Mouse (Mus musculus) midbrain, embryonic 14.5 days (tissue): ENCODE measurements around the gene Pagr1b. TPM values are rescaled to one million over a fixed set of nuclear protein-coding genes. Genes with fewer than 3 reads are reported as not detected.

ENCODE experiments used
- ATAC-seq: fragments of 200-750 bp; cut with Nextera tagmentation; 2 replicates; pipeline ENCODE4 v1.8.0; 2017; ENCODE audit warnings: moderate number of reproducible peaks, moderate library complexity; ENCODE audit not compliant: low FRiP score, low TSS enrichment
- DNase-seq: peaks from one replicate; pipeline ENCODE4 v3.0.0-alpha.2; 2015
- H3K27ac ChIP-seq: fragments of 300-500 bp; sonication (generic); replicated peaks from 2 replicates; pipeline ENCODE4 v1.5.1; 2014; ENCODE audit warnings: mild to moderate bottlenecking, low read depth, low read length, moderate library complexity
- H3K27me3 ChIP-seq: fragments of 300-500 bp; sonication (generic); 2 replicates; pipeline ENCODE4 v1.6.1; 2014; ENCODE audit warnings: low read length, control low read depth, mixed read lengths; ENCODE audit not compliant: control insufficient read depth, insufficient read depth
- H3K36me3 ChIP-seq: fragments of 300-500 bp; sonication (generic); 2 replicates; pipeline ENCODE4 v1.6.1; 2014; ENCODE audit warnings: low read length, control low read depth; ENCODE audit not compliant: control insufficient read depth, insufficient read depth
- H3K4me1 ChIP-seq: fragments of 300-500 bp; sonication (generic); 2 replicates; pipeline ENCODE4 v1.6.1; 2014; ENCODE audit warnings: mild to moderate bottlenecking, antibody characterized with exemption, low read length, control low read depth; ENCODE audit not compliant: control insufficient read depth, insufficient read depth
- H3K4me2 ChIP-seq: fragments of 300-500 bp; sonication (generic); 2 replicates; pipeline ENCODE4 v1.6.1; 2014; ENCODE audit warnings: mild to moderate bottlenecking, low read length, moderate library complexity
- H3K4me3 ChIP-seq: fragments of 300-500 bp; sonication (generic); replicated peaks from 2 replicates; pipeline ENCODE4 v1.5.1; 2014; ENCODE audit warnings: low read depth, low read length
- H3K9ac ChIP-seq: fragments of 300-500 bp; sonication (generic); replicated peaks from 2 replicates; pipeline ENCODE4 v1.6.1; 2014; ENCODE audit warnings: mild to moderate bottlenecking, low read length, moderate library complexity
- H3K9me3 ChIP-seq: fragments of 300-500 bp; sonication (generic); 2 replicates; pipeline ENCODE4 v1.6.1; 2016; ENCODE audit warnings: low read length, control low read depth, mixed read lengths; ENCODE audit not compliant: control insufficient read depth
- WGBS: fragments of 180-500 bp; shearing (Covaris S2); extraction: QIAGEN DNeasy Blood & Tissue Kit; methylation state at CpG from one replicate; pipeline ENCODE4 v1.1.7; 2014; 5-methylcytosine and 5-hydroxymethylcytosine counted together
- polyA plus RNA-seq: library from polyadenylated mRNA; unstranded; fragments of >200 nt; fragmentation: Nextera tagmentation; extraction: Ambion mirVana; gene quantifications from 2 replicates; pipeline ENCODE4 v1.2.1, GENCODE M21; 2014

The Pagr1b gene
- polyA plus RNA-seq, 1 experiment from 2014 or later = not detected

DNA sequence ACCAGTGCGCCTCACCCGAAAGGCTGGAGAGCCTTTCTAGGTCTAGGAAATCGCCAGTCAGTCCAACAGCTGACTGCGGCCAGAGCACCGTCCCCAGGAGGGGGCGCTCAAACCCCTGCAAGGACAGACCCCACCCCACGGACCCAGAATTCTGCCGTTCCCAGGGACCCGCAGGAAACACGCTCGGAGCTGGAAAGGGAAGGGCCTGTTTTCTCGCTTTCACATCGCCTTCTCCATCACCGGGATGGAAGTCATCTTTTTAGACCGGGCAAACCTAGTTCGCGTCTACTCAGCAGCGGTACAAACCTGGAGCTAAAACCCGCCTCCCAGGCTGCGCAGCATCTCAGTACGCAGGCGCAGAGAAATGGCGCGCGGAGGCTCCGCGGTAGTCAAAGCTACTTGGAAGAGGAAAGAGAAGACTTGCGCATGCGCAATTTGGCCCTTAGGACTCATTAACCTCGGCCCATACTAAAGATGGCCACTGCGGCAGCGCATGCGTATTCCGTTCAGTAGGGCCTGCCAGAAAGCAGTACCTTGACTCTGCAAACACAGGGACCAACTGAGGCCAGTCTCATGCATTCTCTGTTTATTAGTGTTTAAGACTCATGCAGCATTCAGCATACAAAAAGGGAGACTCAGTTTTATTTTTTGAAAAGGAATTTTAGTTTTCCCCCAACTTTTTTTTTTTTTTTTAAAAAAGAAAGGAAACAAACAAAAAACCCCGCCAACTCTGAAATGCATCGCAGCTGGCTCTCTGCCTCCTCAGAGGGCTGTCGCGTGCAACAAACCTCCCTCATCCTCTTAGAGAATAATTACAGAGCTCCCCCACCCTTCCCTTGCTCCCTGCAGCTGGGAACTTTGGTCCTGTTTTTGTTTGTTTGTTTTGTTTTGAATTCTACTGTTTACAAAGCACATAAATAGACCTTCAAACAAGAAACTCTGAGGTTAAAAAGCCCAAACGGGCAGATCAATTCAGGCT lies 976 bp upstream of the Pagr1b start, which contains the start of gene Pagr1a:
Pagr1a (minus strand) TSS at position 382 of the 979 bp plus-strand sequence.
- H3K4me1 ChIP-seq = peaks cover 40% of the 10 kb centered on the region
- DNase-seq (peak; percentile 100), ATAC-seq (peak; percentile 82)
- no peaks in the 10 kb centered on the region for H3K27me3 ChIP-seq
- H3K36me3 ChIP-seq = peaks cover 35% of the 10 kb centered on the region
- H3K4me3 ChIP-seq = peak within 1 kb of the TSS; percentile 51
- peak within 1 kb of the TSS; percentile 85 for H3K4me2 ChIP-seq
- peak within 1 kb of the TSS; percentile 80 for H3K9ac ChIP-seq
- H3K27ac ChIP-seq = peak within 1 kb of the TSS; percentile 90
- WGBS = 4% methylated on average over 39 of the region's 39 CpGs
- H3K9me3 ChIP-seq = no peaks in the 10 kb centered on the region

DNA sequence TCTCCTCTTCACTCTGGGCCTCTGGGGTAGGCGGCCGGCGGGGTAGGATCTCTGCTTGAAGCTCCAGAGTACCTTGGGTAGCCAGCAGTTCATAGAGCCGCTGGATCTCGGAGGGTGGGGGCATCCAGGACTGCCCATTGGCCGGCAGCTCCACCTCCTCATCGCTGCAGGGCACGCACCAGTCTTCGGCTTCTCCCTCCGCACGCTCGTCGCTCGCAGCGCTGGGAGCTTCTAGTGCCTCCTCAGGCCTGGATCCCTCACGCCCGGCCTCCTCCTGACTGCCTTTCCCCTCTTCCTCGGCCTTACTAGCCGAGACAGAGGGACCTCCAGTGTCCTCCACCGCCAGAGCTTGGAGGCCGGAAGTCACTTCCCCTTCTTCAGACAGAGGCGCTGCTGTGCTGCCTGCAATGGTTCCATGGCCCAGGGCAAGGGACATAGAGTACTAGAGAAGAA lies 228 bp upstream of the Pagr1b start:
- Histone ChIP-seq H3K4me2 (peak overlapping the region; percentile 85), H3K27ac (peak overlapping the region; percentile 90), H3K4me1 (peaks cover 37% of the 10 kb centered on the region), H3K9me3 (no peaks in the 10 kb centered on the region), H3K36me3 (peaks cover 27% of the 10 kb centered on the region), H3K4me3 (peak overlapping the region; percentile 51), H3K27me3 (no peaks in the 10 kb centered on the region), H3K9ac (peak overlapping the region; percentile 74)
- DNase-seq (no peak), ATAC-seq (peak; percentile 29)
- under 1% methylated on average over 22 of the region's 22 CpGs for WGBS

DNA sequence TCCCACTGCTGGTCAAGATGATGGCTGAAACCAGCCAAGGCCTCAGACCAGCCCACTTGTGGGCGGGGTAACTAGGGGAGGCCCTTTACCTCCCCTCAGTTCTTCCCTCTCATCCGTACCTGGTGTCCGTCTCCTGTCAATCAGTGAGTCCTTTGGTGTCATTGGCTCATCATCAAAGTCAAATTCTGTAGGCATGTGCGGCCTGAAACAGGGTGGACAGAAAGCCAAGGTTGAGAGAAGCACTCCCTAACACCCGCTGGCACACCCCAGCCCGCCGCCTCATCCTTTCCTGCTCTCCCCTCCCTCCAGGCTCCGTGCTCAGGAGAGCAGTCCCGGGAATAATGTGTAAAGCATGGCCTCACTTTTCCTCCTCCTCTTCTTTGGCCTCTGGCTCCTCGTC lies 203 bp downstream of the Pagr1b start:
- H3K9ac ChIP-seq = peak overlapping the region; percentile 74
- WGBS = 2% methylated on average over 10 of the region's 10 CpGs
- no peaks in the 10 kb centered on the region for H3K9me3 ChIP-seq
- ATAC-seq = peak; percentile 15; the same call in 1 of the 2 replicates
- peaks cover 27% of the 10 kb centered on the region for H3K36me3 ChIP-seq
- H3K27me3 ChIP-seq = no peaks in the 10 kb centered on the region
- peak overlapping the region; percentile 51 for H3K4me3 ChIP-seq
- peaks cover 33% of the 10 kb centered on the region for H3K4me1 ChIP-seq
- H3K27ac ChIP-seq = peak overlapping the region; percentile 90
- H3K4me2 ChIP-seq = peak overlapping the region; percentile 85
- DNase-seq = peak; percentile 36

DNA sequence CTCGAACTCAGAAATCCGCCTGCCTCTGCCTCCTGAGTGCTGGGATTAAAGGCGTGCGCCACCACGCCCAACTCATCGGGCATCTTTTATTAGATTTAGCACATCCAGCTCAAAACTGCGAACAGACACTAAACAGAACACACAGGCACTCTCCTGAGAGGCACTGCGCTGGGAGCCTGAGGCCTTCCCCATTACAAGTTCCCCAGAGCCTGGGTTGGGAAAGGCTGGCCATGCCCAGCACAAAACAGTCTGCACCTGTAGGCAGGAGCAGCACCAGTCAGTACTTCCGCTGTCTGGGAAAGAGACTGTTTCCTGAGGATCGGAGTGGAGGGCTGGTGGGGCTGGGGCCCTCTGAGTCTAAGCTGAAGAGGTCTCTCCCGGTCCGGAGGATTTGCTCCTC lies 1.3 kb downstream of the Pagr1b start:
- ATAC-seq (no peak), DNase-seq (no peak)
- Histone ChIP-seq H3K36me3 (peaks cover 27% of the 10 kb centered on the region), H3K27me3 (no peaks in the 10 kb centered on the region), H3K9ac (no peak overlapping the region; the same call in 1 of the 2 replicates), H3K4me3 (no peak overlapping the region), H3K9me3 (no peaks in the 10 kb centered on the region), H3K4me2 (no peak overlapping the region), H3K4me1 (peaks cover 26% of the 10 kb centered on the region), H3K27ac (no peak overlapping the region)
- WGBS = 97% methylated on average over 12 of the region's 12 CpGs

DNA sequence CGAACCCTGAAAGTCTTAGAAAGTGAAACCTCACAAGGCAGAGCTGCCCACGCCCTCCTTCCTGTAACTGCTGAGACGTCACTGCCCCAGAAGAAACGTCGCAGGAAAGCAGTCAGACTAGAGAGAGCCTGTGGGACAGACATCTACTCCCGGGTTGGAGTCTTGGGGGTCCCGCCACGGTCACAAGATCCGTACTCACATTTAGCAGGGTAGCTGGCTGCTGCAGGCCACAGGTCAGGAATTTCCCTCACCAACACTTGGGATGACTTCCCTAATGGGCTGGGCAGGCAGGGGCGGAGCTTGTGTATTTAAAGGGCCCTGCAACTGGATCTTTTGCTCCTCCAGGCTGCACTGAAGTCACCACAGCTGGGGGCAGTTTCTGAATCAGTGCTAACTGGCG lies 2.0 kb downstream of the Pagr1b start, which contains the start of gene Mvp:
Mvp (minus strand) TSS at position 302 of the 400 bp plus-strand sequence.
- Histone ChIP-seq H3K27ac (no peak within 1 kb of the TSS; the same call in 1 of the 2 replicates), H3K4me2 (peak within 1 kb of the TSS; percentile 85), H3K9ac (no peak within 1 kb of the TSS; the same call in 1 of the 2 replicates), H3K36me3 (peaks cover 27% of the 10 kb centered on the region), H3K9me3 (no peaks in the 10 kb centered on the region), H3K4me1 (peaks cover 21% of the 10 kb centered on the region), H3K27me3 (no peaks in the 10 kb centered on the region), H3K4me3 (peak within 1 kb of the TSS; percentile 51)
- DNase-seq (no peak), ATAC-seq (no peak)
- 84% methylated on average over 11 of the region's 11 CpGs for WGBS

DNA sequence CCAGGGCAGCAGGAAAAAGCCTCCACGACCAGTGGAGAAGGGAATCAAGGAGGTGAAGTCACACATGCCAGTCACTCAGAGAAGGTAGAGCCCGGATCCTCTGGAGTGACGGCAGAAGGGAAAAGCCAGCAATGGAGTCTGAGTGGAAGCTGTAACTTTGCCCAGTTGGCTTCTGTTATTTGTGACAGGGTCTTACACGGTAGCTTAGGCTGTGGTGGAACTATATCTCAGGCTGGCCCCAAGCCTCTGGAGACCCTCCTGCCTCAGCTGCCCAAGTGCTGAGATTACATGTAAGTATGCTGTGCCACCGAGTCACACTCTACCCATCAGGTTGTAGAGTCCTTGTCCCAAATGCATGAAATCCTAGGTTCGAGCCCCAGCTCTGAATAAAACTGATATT lies 2.9 kb downstream of the Pagr1b start:
- no peak for ATAC-seq
- H3K9me3 ChIP-seq = no peaks in the 10 kb centered on the region
- peaks cover 27% of the 10 kb centered on the region for H3K36me3 ChIP-seq
- 94% methylated on average over 6 of the region's 6 CpGs for WGBS
- no peak overlapping the region for H3K27ac ChIP-seq
- no peak overlapping the region for H3K4me2 ChIP-seq
- no peak overlapping the region for H3K4me3 ChIP-seq
- no peak overlapping the region for H3K9ac ChIP-seq
- peaks cover 15% of the 10 kb centered on the region for H3K4me1 ChIP-seq
- H3K27me3 ChIP-seq = no peaks in the 10 kb centered on the region
- no peak for DNase-seq

DNA sequence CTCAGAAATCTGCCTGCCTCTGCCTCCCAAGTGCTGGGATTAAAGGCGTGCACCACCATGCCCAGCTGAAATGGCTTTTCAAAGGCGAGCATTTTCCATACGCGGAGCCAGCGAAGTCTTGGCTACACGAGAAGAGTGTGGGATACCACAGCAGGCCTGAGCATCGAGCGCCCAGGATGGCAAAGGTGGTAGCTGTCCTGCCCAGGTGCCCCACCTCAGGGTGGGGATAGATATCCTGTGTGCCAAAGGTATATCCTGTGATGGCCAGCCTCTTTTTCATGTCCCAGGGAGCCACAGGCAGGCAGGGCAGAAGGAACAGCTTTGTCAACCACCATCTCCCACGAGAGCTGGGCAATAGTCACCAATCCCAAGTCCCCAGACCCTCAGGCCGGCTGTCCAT lies 3.4 kb downstream of the Pagr1b start:
- H3K4me1 ChIP-seq = peaks cover 14% of the 10 kb centered on the region
- peaks cover 27% of the 10 kb centered on the region for H3K36me3 ChIP-seq
- H3K9me3 ChIP-seq = no peaks in the 10 kb centered on the region
- no peak overlapping the region for H3K4me3 ChIP-seq
- no peak for DNase-seq
- WGBS = 93% methylated on average over 10 of the region's 10 CpGs
- H3K4me2 ChIP-seq = no peak overlapping the region
- no peak for ATAC-seq
- no peak overlapping the region for H3K9ac ChIP-seq
- no peak overlapping the region for H3K27ac ChIP-seq
- H3K27me3 ChIP-seq = no peaks in the 10 kb centered on the region

DNA sequence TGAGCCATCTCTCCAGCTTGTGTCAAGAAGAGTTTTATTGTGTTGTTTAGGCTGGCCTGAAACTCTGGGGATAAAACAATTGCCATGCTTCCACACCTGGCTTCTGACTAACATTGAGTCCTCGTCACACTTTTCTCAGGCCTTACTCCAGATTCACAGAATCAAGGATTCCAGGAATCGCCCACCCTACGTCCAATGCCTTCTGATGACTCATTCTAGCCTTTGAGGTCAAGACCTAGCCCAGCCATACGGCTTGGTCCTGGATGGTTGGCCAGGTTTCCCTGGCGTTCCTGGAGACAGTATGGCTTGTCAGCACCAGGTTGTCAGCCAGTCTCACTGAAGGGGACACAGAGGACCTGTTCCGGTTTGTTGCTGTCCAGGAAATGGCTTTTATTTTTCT lies 3.9 kb downstream of the Pagr1b start:
- Histone ChIP-seq H3K9ac (no peak overlapping the region), H3K27me3 (no peaks in the 10 kb centered on the region), H3K27ac (no peak overlapping the region), H3K9me3 (no peaks in the 10 kb centered on the region), H3K4me3 (no peak overlapping the region), H3K4me1 (peaks cover 10% of the 10 kb centered on the region), H3K4me2 (no peak overlapping the region), H3K36me3 (peaks cover 27% of the 10 kb centered on the region)
- DNase-seq (no peak), ATAC-seq (no peak)
- WGBS = 92% methylated on average over 6 of the region's 6 CpGs
